Mouse (Mus musculus) spleen, postnatal 14 days (tissue): ENCODE measurements at regions not wholly inside any gene's neighbourhood (a gene's known extent, or its start where the extent isn't known, plus 50 kb on each side); places are given as distances from the start of the nearest gene placed in this dataset.
"Not testable (repeated sequence)": the region's sequence is repeated elsewhere in the genome, so short reads cannot be mapped to it uniquely, and the experiment has no call there.

Experiments
- DNase-seq, 2 experiments: peaks; one replicate each; pipeline ENCODE4 v3.0.0; 2021 to 2022; ENCODE audit warnings: low spot score in 2 of 2

- DNase-seq, result no peak
Measured at GRCm38 (mm10) chr14:37571971-37572370, 436.9 kb upstream of the Ghitm start.

- no peak for DNase-seq
Measured at GRCm38 (mm10) chr14:37558258-37558657, 423.2 kb upstream of the Ghitm start.

GRCm38 (mm10) chr14:37523616-37524015 is 388.5 kb upstream of the Ghitm start:
- no peak for DNase-seq

- not testable (repeated sequence) for DNase-seq
Measured at GRCm38 (mm10) chr14:37520631-37521030, 385.6 kb upstream of the Ghitm start.

- DNase-seq, result no peak
Measured at GRCm38 (mm10) chr14:37505314-37505713, 370.2 kb upstream of the Ghitm start.

- DNase-seq, result no peak
Measured at GRCm38 (mm10) chr14:37490711-37491110, 355.6 kb upstream of the Ghitm start.

GRCm38 (mm10) chr14:37485292-37485691 is 350.2 kb upstream of the Ghitm start:
- no peak for DNase-seq

- DNase-seq, result no peak
Measured at GRCm38 (mm10) chr14:37477599-37477998, 342.5 kb upstream of the Ghitm start.

- no peak for DNase-seq
Measured at GRCm38 (mm10) chr14:37468711-37469110, 333.6 kb upstream of the Ghitm start.

GRCm38 (mm10) chr14:37440874-37441273 is 305.8 kb upstream of the Ghitm start:
- no peak for DNase-seq

GRCm38 (mm10) chr14:37430656-37431055 is 295.6 kb upstream of the Ghitm start:
- no peak for DNase-seq

- no peak for DNase-seq
Measured at GRCm38 (mm10) chr14:37425506-37425905, 290.4 kb upstream of the Ghitm start.

GRCm38 (mm10) chr14:37421566-37421965 is 286.5 kb upstream of the Ghitm start:
- no peak for DNase-seq

GRCm38 (mm10) chr14:37412583-37412982 is 277.5 kb upstream of the Ghitm start:
- not testable (repeated sequence) for DNase-seq

GRCm38 (mm10) chr14:37371972-37372371 is 236.9 kb upstream of the Ghitm start:
- no peak for DNase-seq

- no peak for DNase-seq
Measured at GRCm38 (mm10) chr14:37361896-37362295, 226.8 kb upstream of the Ghitm start.

- DNase-seq, result peak in 1 of 2 experiments; percentile 16
Measured at GRCm38 (mm10) chr14:37355968-37356704, 221.1 kb upstream of the Ghitm start.

GRCm38 (mm10) chr14:37323392-37323791 is 188.3 kb upstream of the Ghitm start:
- no peak for DNase-seq

GRCm38 (mm10) chr14:37315239-37315895 is 180.3 kb upstream of the Ghitm start:
- DNase-seq, result no peak

- DNase-seq, result no peak
Measured at GRCm38 (mm10) chr14:37313906-37314305, 178.8 kb upstream of the Ghitm start.

- no peak for DNase-seq
Measured at GRCm38 (mm10) chr14:37312887-37313286, 177.8 kb upstream of the Ghitm start.

GRCm38 (mm10) chr14:37306622-37307274 is 171.7 kb upstream of the Ghitm start:
- no peak for DNase-seq

- no peak for DNase-seq
Measured at GRCm38 (mm10) chr14:37298631-37299030, 163.6 kb upstream of the Ghitm start.
